Mouse (Mus musculus): ENCODE results near the gene Adam12. TPM values are rescaled to one million over a fixed set of nuclear protein-coding genes. Genes with fewer than 3 reads are reported as not detected.

Adam12 gene
- polyA plus RNA-seq, 1 experiment from 2014 or later = 3.1 TPM

DNA sequence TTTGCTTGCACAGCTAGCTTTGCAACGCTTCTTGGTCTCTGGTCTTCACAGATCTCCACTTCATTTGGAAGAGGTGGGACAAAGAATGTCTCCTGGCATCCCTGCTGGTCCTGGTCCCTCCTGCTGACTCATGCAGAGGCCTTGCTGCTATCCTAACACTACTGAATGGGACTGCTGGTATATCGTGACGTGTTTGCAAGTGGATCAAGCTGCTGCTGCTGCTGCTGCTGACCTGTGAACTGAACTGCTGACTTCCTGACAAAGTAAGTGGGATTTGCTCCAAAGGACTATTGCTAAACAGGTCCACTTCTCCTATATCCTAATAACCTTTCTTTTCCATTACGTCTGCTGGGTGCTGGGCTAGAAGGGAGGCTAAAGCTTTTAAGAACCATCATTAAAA lies 56.7 kb downstream of the Adam12 start:
- ATAC-seq (ENCODE audit: low FRiP score) (no peak), DNase-seq (ENCODE audit: low spot score) (no peak)
- H3K9ac ChIP-seq (ENCODE audit: low read depth, low read length) = no peak overlapping the region
- H3K4me1 ChIP-seq (replicated peaks; ENCODE audit: control insufficient read depth, insufficient read depth, low read length) = no peaks in the 10 kb centered on the region
- H3K4me2 ChIP-seq (replicated peaks; ENCODE audit: low read depth, low read length) = no peak overlapping the region
- H3K27me3 ChIP-seq (ENCODE audit: control insufficient read depth, insufficient read depth, low read length) = no peaks in the 10 kb centered on the region
- WGBS = 83% methylated on average over 4 of the region's 4 CpGs
- no peak overlapping the region for H3K4me3 ChIP-seq (ENCODE audit: low read depth, low read length)
- no peak overlapping the region for H3K27ac ChIP-seq (ENCODE audit: low read depth, low read length)
- no peaks in the 10 kb centered on the region for H3K36me3 ChIP-seq (ENCODE audit: control insufficient read depth, insufficient read depth, low read length)
- no peaks in the 10 kb centered on the region for H3K9me3 ChIP-seq (ENCODE audit: control insufficient read depth, low read length)

DNA sequence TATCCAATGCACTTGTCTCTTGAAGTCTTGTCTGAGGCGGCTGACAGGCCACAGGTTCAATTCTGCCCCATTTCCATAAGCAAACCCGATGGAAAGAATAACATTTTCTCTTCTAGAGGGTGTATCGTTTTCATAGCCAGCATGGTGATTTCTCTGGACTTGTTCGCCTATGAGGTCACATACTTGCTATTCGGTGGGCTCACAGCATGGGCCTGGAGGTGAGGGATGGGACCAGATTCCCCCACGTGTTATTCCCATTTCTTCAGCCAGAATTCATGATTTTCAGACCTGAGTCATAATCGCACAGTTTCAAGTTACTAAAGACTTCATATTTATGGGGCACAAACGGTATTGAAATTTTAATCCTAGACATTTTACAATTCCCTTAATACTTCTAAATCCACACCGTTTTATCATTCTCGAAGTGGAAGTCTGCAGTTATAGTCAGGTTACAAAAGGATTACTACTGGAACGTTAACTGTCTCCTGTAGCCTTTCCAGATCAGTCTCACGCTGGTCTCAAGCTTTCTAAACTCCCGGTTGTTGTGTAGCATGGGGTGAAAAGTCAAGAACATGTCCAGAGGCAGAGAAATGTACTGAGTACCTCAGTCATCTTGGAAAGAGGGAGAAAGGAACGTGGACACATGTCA lies 58.4 kb downstream of the Adam12 start:
- Histone ChIP-seq H3K4me3 (ENCODE audit: low read depth, low read length) (no peak overlapping the region), H3K4me2 (replicated peaks; ENCODE audit: low read depth, low read length) (no peak overlapping the region), H3K27me3 (ENCODE audit: control insufficient read depth, insufficient read depth, low read length) (no peaks in the 10 kb centered on the region), H3K36me3 (ENCODE audit: control insufficient read depth, insufficient read depth, low read length) (no peaks in the 10 kb centered on the region), H3K9me3 (ENCODE audit: control insufficient read depth, low read length) (no peaks in the 10 kb centered on the region), H3K4me1 (replicated peaks; ENCODE audit: control insufficient read depth, insufficient read depth, low read length) (no peaks in the 10 kb centered on the region), H3K9ac (ENCODE audit: low read depth, low read length) (no peak overlapping the region), H3K27ac (ENCODE audit: low read depth, low read length) (no peak overlapping the region)
- 81% methylated on average over 14 of the region's 14 CpGs for WGBS
- ATAC-seq (ENCODE audit: low FRiP score) (no peak), DNase-seq (ENCODE audit: low spot score) (no peak)

GRCm38 (mm10) chr7:134170180-134170910 lies 61.6 kb downstream of the Adam12 start:
- no peaks in the 10 kb centered on the region for H3K9me3 ChIP-seq (ENCODE audit: control insufficient read depth, low read length)
- H3K4me1 ChIP-seq (replicated peaks; ENCODE audit: control insufficient read depth, insufficient read depth, low read length) = no peaks in the 10 kb centered on the region
- 89% methylated on average over 9 of the region's 9 CpGs for WGBS
- H3K4me2 ChIP-seq (replicated peaks; ENCODE audit: low read depth, low read length) = no peak overlapping the region
- DNase-seq (ENCODE audit: low spot score) (no peak), ATAC-seq (ENCODE audit: low FRiP score) (no peak)
- H3K27me3 ChIP-seq (ENCODE audit: control insufficient read depth, insufficient read depth, low read length) = no peaks in the 10 kb centered on the region
- no peak overlapping the region for H3K9ac ChIP-seq (ENCODE audit: low read depth, low read length)
- H3K36me3 ChIP-seq (ENCODE audit: control insufficient read depth, insufficient read depth, low read length) = no peaks in the 10 kb centered on the region
- H3K4me3 ChIP-seq (ENCODE audit: low read depth, low read length) = no peak overlapping the region
- H3K27ac ChIP-seq (ENCODE audit: low read depth, low read length) = no peak overlapping the region

DNA sequence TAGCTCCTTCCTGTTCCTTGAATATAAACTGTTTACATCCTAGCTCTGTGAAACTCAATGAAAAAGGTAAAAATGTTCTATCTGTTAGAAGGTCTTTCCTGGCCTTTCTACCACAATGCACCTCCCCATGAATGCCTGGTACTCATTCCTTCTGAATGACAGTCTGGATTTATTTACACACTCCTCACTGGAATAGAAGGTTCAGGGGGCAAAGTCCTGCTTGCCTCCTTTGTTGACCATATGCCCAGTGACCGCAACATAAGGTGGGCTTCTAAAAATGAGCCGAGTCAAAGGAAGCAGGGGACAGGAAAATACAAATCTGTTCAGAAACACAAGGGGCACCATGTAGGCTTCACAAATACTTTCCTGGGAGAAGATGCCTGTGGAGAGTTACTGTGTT lies 62.2 kb downstream of the Adam12 start:
- no peaks in the 10 kb centered on the region for H3K4me1 ChIP-seq (replicated peaks; ENCODE audit: control insufficient read depth, insufficient read depth, low read length)
- DNase-seq (ENCODE audit: low spot score) (no peak), ATAC-seq (ENCODE audit: low FRiP score) (no peak)
- no peaks in the 10 kb centered on the region for H3K9me3 ChIP-seq (ENCODE audit: control insufficient read depth, low read length)
- no peak overlapping the region for H3K9ac ChIP-seq (ENCODE audit: low read depth, low read length)
- H3K4me3 ChIP-seq (ENCODE audit: low read depth, low read length) = no peak overlapping the region
- H3K36me3 ChIP-seq (ENCODE audit: control insufficient read depth, insufficient read depth, low read length) = no peaks in the 10 kb centered on the region
- no peaks in the 10 kb centered on the region for H3K27me3 ChIP-seq (ENCODE audit: control insufficient read depth, insufficient read depth, low read length)
- WGBS = 90% methylated on average over 2 of the region's 2 CpGs
- no peak overlapping the region for H3K27ac ChIP-seq (ENCODE audit: low read depth, low read length)
- H3K4me2 ChIP-seq (replicated peaks; ENCODE audit: low read depth, low read length) = no peak overlapping the region

DNA sequence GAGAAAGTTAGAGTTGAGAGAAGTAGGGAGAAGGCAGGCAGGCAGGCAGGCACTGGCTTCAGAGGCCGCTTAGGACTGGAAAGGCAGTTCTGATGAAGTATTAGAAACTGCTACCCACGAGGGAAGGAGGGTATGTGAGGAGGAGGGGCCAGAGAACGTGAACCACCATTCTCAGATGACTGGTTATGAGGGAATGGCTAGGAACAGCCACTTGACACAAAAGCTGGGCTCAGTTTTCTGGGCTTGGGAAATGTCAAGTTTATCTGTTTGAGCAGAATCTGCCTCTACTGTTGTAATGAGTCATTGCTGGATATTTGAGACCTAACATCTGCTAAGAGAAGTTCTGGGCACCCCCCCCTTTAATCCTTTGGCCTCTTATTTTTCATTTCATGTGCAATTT lies 64.4 kb downstream of the Adam12 start:
- 55% methylated on average over 3 of the region's 3 CpGs for WGBS
- H3K9me3 ChIP-seq (ENCODE audit: control insufficient read depth, low read length) = no peaks in the 10 kb centered on the region
- DNase-seq (ENCODE audit: low spot score) (no peak), ATAC-seq (ENCODE audit: low FRiP score) (no peak)
- H3K4me3 ChIP-seq (ENCODE audit: low read depth, low read length) = no peak overlapping the region
- no peaks in the 10 kb centered on the region; the same call in 1 of the 2 replicates for H3K4me1 ChIP-seq (replicated peaks; ENCODE audit: control insufficient read depth, insufficient read depth, low read length)
- H3K27me3 ChIP-seq (ENCODE audit: control insufficient read depth, insufficient read depth, low read length) = no peaks in the 10 kb centered on the region
- H3K36me3 ChIP-seq (ENCODE audit: control insufficient read depth, insufficient read depth, low read length) = no peaks in the 10 kb centered on the region
- H3K9ac ChIP-seq (ENCODE audit: low read depth, low read length) = no peak overlapping the region
- H3K27ac ChIP-seq (ENCODE audit: low read depth, low read length) = no peak overlapping the region
- H3K4me2 ChIP-seq (replicated peaks; ENCODE audit: low read depth, low read length) = no peak overlapping the region

DNA sequence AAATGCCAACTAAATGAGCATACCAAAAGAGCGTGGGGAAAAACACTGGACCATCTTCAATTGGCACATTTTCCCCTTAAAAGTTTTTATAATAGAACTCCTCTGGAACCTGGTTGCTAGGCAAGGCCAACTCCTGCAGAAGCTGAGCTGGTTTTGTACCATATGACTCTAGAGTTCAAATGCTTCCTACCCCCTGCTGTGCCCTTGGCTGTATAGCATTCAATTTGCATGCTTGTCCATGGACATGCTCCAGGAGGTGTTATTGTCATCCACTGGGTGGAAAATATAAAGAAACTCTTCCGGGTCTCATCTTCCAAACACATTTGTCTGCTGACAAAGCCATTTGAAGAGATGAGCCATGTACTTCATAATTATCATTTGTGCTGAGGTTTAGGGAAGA lies 68.2 kb downstream of the Adam12 start:
- no peak overlapping the region for H3K9ac ChIP-seq (ENCODE audit: low read depth, low read length)
- DNase-seq (ENCODE audit: low spot score) (peak; percentile 19), ATAC-seq (ENCODE audit: low FRiP score) (no peak)
- WGBS = 53% methylated on average over 2 of the region's 2 CpGs
- H3K27me3 ChIP-seq (ENCODE audit: control insufficient read depth, insufficient read depth, low read length) = no peaks in the 10 kb centered on the region
- no peaks in the 10 kb centered on the region; the same call in 1 of the 2 replicates for H3K4me1 ChIP-seq (replicated peaks; ENCODE audit: control insufficient read depth, insufficient read depth, low read length)
- H3K9me3 ChIP-seq (ENCODE audit: control insufficient read depth, low read length) = no peaks in the 10 kb centered on the region
- no peak overlapping the region for H3K4me3 ChIP-seq (ENCODE audit: low read depth, low read length)
- no peak overlapping the region for H3K4me2 ChIP-seq (replicated peaks; ENCODE audit: low read depth, low read length)
- H3K27ac ChIP-seq (ENCODE audit: low read depth, low read length) = no peak overlapping the region
- H3K36me3 ChIP-seq (ENCODE audit: control insufficient read depth, insufficient read depth, low read length) = no peaks in the 10 kb centered on the region

GRCm38 (mm10) chr7:134162886-134163285 lies 69.1 kb downstream of the Adam12 start:
- no peak overlapping the region for H3K4me3 ChIP-seq (ENCODE audit: low read depth, low read length)
- 59% methylated on average over 6 of the region's 6 CpGs for WGBS
- no peaks in the 10 kb centered on the region for H3K36me3 ChIP-seq (ENCODE audit: control insufficient read depth, insufficient read depth, low read length)
- no peak for DNase-seq (ENCODE audit: low spot score)
- no peak overlapping the region for H3K27ac ChIP-seq (ENCODE audit: low read depth, low read length)
- H3K27me3 ChIP-seq (ENCODE audit: control insufficient read depth, insufficient read depth, low read length) = no peaks in the 10 kb centered on the region
- H3K4me2 ChIP-seq (replicated peaks; ENCODE audit: low read depth, low read length) = no peak overlapping the region
- no peaks in the 10 kb centered on the region for H3K9me3 ChIP-seq (ENCODE audit: control insufficient read depth, low read length)
- no peaks in the 10 kb centered on the region; the same call in 1 of the 2 replicates for H3K4me1 ChIP-seq (replicated peaks; ENCODE audit: control insufficient read depth, insufficient read depth, low read length)
- no peak for ATAC-seq (ENCODE audit: low FRiP score)
- no peak overlapping the region for H3K9ac ChIP-seq (ENCODE audit: low read depth, low read length)

GRCm38 (mm10) chr7:134159608-134160007 lies 72.3 kb downstream of the Adam12 start:
- no peak overlapping the region for H3K4me3 ChIP-seq (ENCODE audit: low read depth, low read length)
- 88% methylated on average over 7 of the region's 7 CpGs for WGBS
- no peak overlapping the region for H3K4me2 ChIP-seq (replicated peaks; ENCODE audit: low read depth, low read length)
- no peaks in the 10 kb centered on the region for H3K36me3 ChIP-seq (ENCODE audit: control insufficient read depth, insufficient read depth, low read length)
- no peak overlapping the region for H3K9ac ChIP-seq (ENCODE audit: low read depth, low read length)
- no peak overlapping the region for H3K27ac ChIP-seq (ENCODE audit: low read depth, low read length)
- ATAC-seq (ENCODE audit: low FRiP score) (no peak), DNase-seq (ENCODE audit: low spot score) (no peak)
- no peaks in the 10 kb centered on the region; the same call in 1 of the 2 replicates for H3K4me1 ChIP-seq (replicated peaks; ENCODE audit: control insufficient read depth, insufficient read depth, low read length)
- no peaks in the 10 kb centered on the region for H3K9me3 ChIP-seq (ENCODE audit: control insufficient read depth, low read length)
- no peaks in the 10 kb centered on the region for H3K27me3 ChIP-seq (ENCODE audit: control insufficient read depth, insufficient read depth, low read length)

GRCm38 (mm10) chr7:134151330-134151729 lies 80.6 kb downstream of the Adam12 start:
- no peaks in the 10 kb centered on the region for H3K4me1 ChIP-seq (replicated peaks; ENCODE audit: control insufficient read depth, insufficient read depth, low read length)
- WGBS = 78% methylated on average over 4 of the region's 4 CpGs
- no peak for DNase-seq (ENCODE audit: low spot score)
- ATAC-seq (ENCODE audit: low FRiP score) = no peak
- no peak overlapping the region for H3K4me3 ChIP-seq (ENCODE audit: low read depth, low read length)
- H3K36me3 ChIP-seq (ENCODE audit: control insufficient read depth, insufficient read depth, low read length) = no peaks in the 10 kb centered on the region
- no peaks in the 10 kb centered on the region for H3K27me3 ChIP-seq (ENCODE audit: control insufficient read depth, insufficient read depth, low read length)
- no peak overlapping the region for H3K27ac ChIP-seq (ENCODE audit: low read depth, low read length)
- no peaks in the 10 kb centered on the region for H3K9me3 ChIP-seq (ENCODE audit: control insufficient read depth, low read length)
- no peak overlapping the region for H3K4me2 ChIP-seq (replicated peaks; ENCODE audit: low read depth, low read length)
- no peak overlapping the region for H3K9ac ChIP-seq (ENCODE audit: low read depth, low read length)
